Mouse (Mus musculus): ENCODE measurements around the gene Olfr98. TPM values are rescaled to one million over a fixed set of nuclear protein-coding genes. Genes with fewer than 3 reads are reported as not detected.
"Not testable (repeated sequence)": the region's sequence is repeated elsewhere in the genome, so short reads cannot be mapped to it uniquely, and the experiment has no call there.

The Olfr98 gene
- polyA plus RNA-seq, 1 experiment from 2014 or later = not detected

GRCm38 (mm10) chr17:37270058-37270701, 6.6 kb upstream of the Olfr98 start, which contains the start of gene H2-M3:
Gene H2-M3 (plus strand): TSS chr17:37270220.
- no peaks in the 10 kb centered on the region for H3K9me3 ChIP-seq (ENCODE audit: control insufficient read depth, low read length)
- ATAC-seq (ENCODE audit: insufficient read depth, low FRiP score, low TSS enrichment) = peak; percentile 99
- H3K9ac ChIP-seq (ENCODE audit: low read length) = peak within 1 kb of the TSS; percentile 35
- H3K4me2 ChIP-seq (ENCODE audit: low read depth) = peak within 1 kb of the TSS; percentile 85
- peak within 1 kb of the TSS; percentile 42 for H3K4me3 ChIP-seq (ENCODE audit: low read depth, low read length)
- H3K27ac ChIP-seq (ENCODE audit: low read depth, low read length) = no peak within 1 kb of the TSS
- WGBS = 5% methylated on average over 26 of the region's 26 CpGs
- H3K27me3 ChIP-seq (ENCODE audit: control insufficient read depth, insufficient read depth, low read length) = no peaks in the 10 kb centered on the region
- no peaks in the 10 kb centered on the region for H3K36me3 ChIP-seq (ENCODE audit: control insufficient read depth, insufficient read depth, low read length)
- H3K4me1 ChIP-seq (ENCODE audit: control insufficient read depth, insufficient read depth, low read length) = no peaks in the 10 kb centered on the region
- DNase-seq (ENCODE audit: low spot score) = peak; percentile 85

- ATAC-seq (ENCODE audit: insufficient read depth, low FRiP score, low TSS enrichment) (no peak), DNase-seq (ENCODE audit: low spot score) (no peak)
- no peak overlapping the region for H3K27ac ChIP-seq (ENCODE audit: low read depth, low read length)
- no peak overlapping the region for H3K4me2 ChIP-seq (ENCODE audit: low read depth)
- H3K27me3 ChIP-seq (ENCODE audit: control insufficient read depth, insufficient read depth, low read length) = no peaks in the 10 kb centered on the region
- H3K9me3 ChIP-seq (ENCODE audit: control insufficient read depth, low read length) = no peaks in the 10 kb centered on the region
- H3K9ac ChIP-seq (ENCODE audit: low read length) = no peak overlapping the region
- H3K4me3 ChIP-seq (ENCODE audit: low read depth, low read length) = no peak overlapping the region
- 7% methylated on average over 1 of the region's 1 CpGs for WGBS
- no peaks in the 10 kb centered on the region for H3K4me1 ChIP-seq (ENCODE audit: control insufficient read depth, insufficient read depth, low read length)
- no peaks in the 10 kb centered on the region for H3K36me3 ChIP-seq (ENCODE audit: control insufficient read depth, insufficient read depth, low read length)
Observed at GRCm38 (mm10) chr17:37250544-37250943, 13.0 kb downstream of the Olfr98 start.

GRCm38 (mm10) chr17:37249460-37249859, 14.1 kb downstream of the Olfr98 start:
- Histone ChIP-seq H3K36me3 (ENCODE audit: control insufficient read depth, insufficient read depth, low read length) (no peaks in the 10 kb centered on the region), H3K4me3 (ENCODE audit: low read depth, low read length) (no peak overlapping the region), H3K4me1 (ENCODE audit: control insufficient read depth, insufficient read depth, low read length) (no peaks in the 10 kb centered on the region), H3K27ac (ENCODE audit: low read depth, low read length) (no peak overlapping the region), H3K9me3 (ENCODE audit: control insufficient read depth, low read length) (no peaks in the 10 kb centered on the region), H3K27me3 (ENCODE audit: control insufficient read depth, insufficient read depth, low read length) (no peaks in the 10 kb centered on the region), H3K4me2 (ENCODE audit: low read depth) (no peak overlapping the region), H3K9ac (ENCODE audit: low read length) (no peak overlapping the region)
- no peak for ATAC-seq (ENCODE audit: insufficient read depth, low FRiP score, low TSS enrichment)
- DNase-seq (ENCODE audit: low spot score) = no peak

GRCm38 (mm10) chr17:37246715-37247114, 16.8 kb downstream of the Olfr98 start:
- no peaks in the 10 kb centered on the region for H3K9me3 ChIP-seq (ENCODE audit: control insufficient read depth, low read length)
- DNase-seq (ENCODE audit: low spot score) (no peak), ATAC-seq (ENCODE audit: insufficient read depth, low FRiP score, low TSS enrichment) (no peak)
- H3K27me3 ChIP-seq (ENCODE audit: control insufficient read depth, insufficient read depth, low read length) = no peaks in the 10 kb centered on the region
- H3K4me3 ChIP-seq (ENCODE audit: low read depth, low read length) = no peak overlapping the region
- WGBS = 36% methylated on average over 5 of the region's 5 CpGs
- H3K4me1 ChIP-seq (ENCODE audit: control insufficient read depth, insufficient read depth, low read length) = no peaks in the 10 kb centered on the region
- H3K27ac ChIP-seq (ENCODE audit: low read depth, low read length) = no peak overlapping the region
- no peak overlapping the region for H3K4me2 ChIP-seq (ENCODE audit: low read depth)
- no peaks in the 10 kb centered on the region for H3K36me3 ChIP-seq (ENCODE audit: control insufficient read depth, insufficient read depth, low read length)
- H3K9ac ChIP-seq (ENCODE audit: low read length) = no peak overlapping the region

- no peaks in the 10 kb centered on the region for H3K4me1 ChIP-seq (ENCODE audit: control insufficient read depth, insufficient read depth, low read length)
- WGBS = 65% methylated on average over 3 of the region's 3 CpGs
- H3K4me2 ChIP-seq (ENCODE audit: low read depth) = no peak overlapping the region
- H3K9me3 ChIP-seq (ENCODE audit: control insufficient read depth, low read length) = no peaks in the 10 kb centered on the region
- DNase-seq (ENCODE audit: low spot score) (no peak), ATAC-seq (ENCODE audit: insufficient read depth, low FRiP score, low TSS enrichment) (no peak)
- no peak overlapping the region for H3K27ac ChIP-seq (ENCODE audit: low read depth, low read length)
- no peaks in the 10 kb centered on the region for H3K36me3 ChIP-seq (ENCODE audit: control insufficient read depth, insufficient read depth, low read length)
- H3K9ac ChIP-seq (ENCODE audit: low read length) = no peak overlapping the region
- H3K27me3 ChIP-seq (ENCODE audit: control insufficient read depth, insufficient read depth, low read length) = no peaks in the 10 kb centered on the region
- H3K4me3 ChIP-seq (ENCODE audit: low read depth, low read length) = no peak overlapping the region
Observed at GRCm38 (mm10) chr17:37242198-37242597, 21.4 kb downstream of the Olfr98 start.

- H3K27me3 ChIP-seq (ENCODE audit: control insufficient read depth, insufficient read depth, low read length); H3K9ac ChIP-seq (ENCODE audit: low read length); H3K36me3 ChIP-seq (ENCODE audit: control insufficient read depth, insufficient read depth, low read length); ATAC-seq (ENCODE audit: insufficient read depth, low FRiP score, low TSS enrichment); H3K4me3 ChIP-seq (ENCODE audit: low read depth, low read length); H3K4me2 ChIP-seq (ENCODE audit: low read depth); H3K4me1 ChIP-seq (ENCODE audit: control insufficient read depth, insufficient read depth, low read length); DNase-seq (ENCODE audit: low spot score); H3K9me3 ChIP-seq (ENCODE audit: control insufficient read depth, low read length); H3K27ac ChIP-seq (ENCODE audit: low read depth, low read length): not testable (repeated sequence)
- 96% methylated on average over 2 of the region's 2 CpGs for WGBS
Observed at GRCm38 (mm10) chr17:37237230-37237629, 26.3 kb downstream of the Olfr98 start, which contains the start of gene Olfr97. Gene Olfr97 (minus strand): TSS chr17:37237330.

- no peak overlapping the region for H3K27ac ChIP-seq (ENCODE audit: low read depth, low read length)
Observed at GRCm38 (mm10) chr17:37221879-37222278, 41.7 kb downstream of the Olfr98 start.

GRCm38 (mm10) chr17:37219846-37220245, 43.7 kb downstream of the Olfr98 start, which contains the start of gene Olfr96:
Gene Olfr96 (plus strand): TSS chr17:37220146.
- no peak within 1 kb of the TSS for H3K27ac ChIP-seq (ENCODE audit: low read depth, low read length)
- H3K27me3 ChIP-seq (ENCODE audit: control insufficient read depth, insufficient read depth, low read length) = no peaks in the 10 kb centered on the region
- no peak within 1 kb of the TSS for H3K4me2 ChIP-seq (ENCODE audit: low read depth)
- ATAC-seq (ENCODE audit: insufficient read depth, low FRiP score, low TSS enrichment) (no peak), DNase-seq (ENCODE audit: low spot score) (no peak)
- no peaks in the 10 kb centered on the region for H3K36me3 ChIP-seq (ENCODE audit: control insufficient read depth, insufficient read depth, low read length)
- H3K9me3 ChIP-seq (ENCODE audit: control insufficient read depth, low read length) = no peaks in the 10 kb centered on the region; the same call in 1 of the 2 replicates
- 65% methylated on average over 4 of the region's 4 CpGs for WGBS
- H3K4me1 ChIP-seq (ENCODE audit: control insufficient read depth, insufficient read depth, low read length) = no peaks in the 10 kb centered on the region
- no peak within 1 kb of the TSS for H3K9ac ChIP-seq (ENCODE audit: low read length)
- H3K4me3 ChIP-seq (ENCODE audit: low read depth, low read length) = no peak within 1 kb of the TSS

More at GRCm38 (mm10) chr17:37221879-37222278, 41.7 kb downstream of the Olfr98 start:
- H3K4me1 ChIP-seq (ENCODE audit: control insufficient read depth, insufficient read depth, low read length) = no peaks in the 10 kb centered on the region
- ATAC-seq (ENCODE audit: insufficient read depth, low FRiP score, low TSS enrichment) (no peak), DNase-seq (ENCODE audit: low spot score) (no peak)
- no peak overlapping the region for H3K4me3 ChIP-seq (ENCODE audit: low read depth, low read length)
- H3K4me2 ChIP-seq (ENCODE audit: low read depth) = no peak overlapping the region
- H3K9ac ChIP-seq (ENCODE audit: low read length) = no peak overlapping the region
- H3K9me3 ChIP-seq (ENCODE audit: control insufficient read depth, low read length) = no peaks in the 10 kb centered on the region
- 29% methylated on average over 1 of the region's 1 CpGs for WGBS
- no peaks in the 10 kb centered on the region for H3K36me3 ChIP-seq (ENCODE audit: control insufficient read depth, insufficient read depth, low read length)
- H3K27me3 ChIP-seq (ENCODE audit: control insufficient read depth, insufficient read depth, low read length) = no peaks in the 10 kb centered on the region

GRCm38 (mm10) chr17:37218486-37218885, 45.1 kb downstream of the Olfr98 start:
- Histone ChIP-seq H3K27ac (ENCODE audit: low read depth, low read length) (no peak overlapping the region), H3K4me2 (ENCODE audit: low read depth) (no peak overlapping the region), H3K4me1 (ENCODE audit: control insufficient read depth, insufficient read depth, low read length) (no peaks in the 10 kb centered on the region), H3K27me3 (ENCODE audit: control insufficient read depth, insufficient read depth, low read length) (no peaks in the 10 kb centered on the region), H3K9me3 (ENCODE audit: control insufficient read depth, low read length) (no peaks in the 10 kb centered on the region; the same call in 1 of the 2 replicates), H3K4me3 (ENCODE audit: low read depth, low read length) (no peak overlapping the region), H3K36me3 (ENCODE audit: control insufficient read depth, insufficient read depth, low read length) (no peaks in the 10 kb centered on the region), H3K9ac (ENCODE audit: low read length) (no peak overlapping the region)
- ATAC-seq (ENCODE audit: insufficient read depth, low FRiP score, low TSS enrichment) = no peak
- no peak for DNase-seq (ENCODE audit: low spot score)
- 83% methylated on average over 3 of the region's 3 CpGs for WGBS

Data from neural tube, embryonic 11.5 days (tissue).